Mouse (Mus musculus): Measurements from ENCODE around the gene Col4a3bp. TPM values are rescaled to one million over a fixed set of nuclear protein-coding genes. Genes with fewer than 3 reads are reported as not detected.
"Not testable (repeated sequence)": the region's sequence is repeated elsewhere in the genome, so short reads cannot be mapped to it uniquely, and the experiment has no call there.

Gene Col4a3bp
- polyA plus RNA-seq, 1 experiment from 2014 or later: 6.8 TPM

GRCm38 (mm10) chr13:96594070-96594469, 51.7 kb downstream of the Col4a3bp start:
- Histone ChIP-seq H3K27me3 (ENCODE audit: insufficient read depth, poor library complexity, severe bottlenecking) (no peaks in the 10 kb centered on the region), H3K27ac (no peak overlapping the region), H3K4me1 (replicated peaks) (no peaks in the 10 kb centered on the region), H3K36me3 (0 out of 2 replicates have a peak, but pooled peaks cover 8% of the 10 kb centered on the region), H3K4me3 (no peak overlapping the region), H3K9me3 (no peaks in the 10 kb centered on the region)
- DNase-seq (ENCODE audit: low spot score): no peak
- WGBS: 80% methylated on average over 4 of the region's 4 CpGs

DNA sequence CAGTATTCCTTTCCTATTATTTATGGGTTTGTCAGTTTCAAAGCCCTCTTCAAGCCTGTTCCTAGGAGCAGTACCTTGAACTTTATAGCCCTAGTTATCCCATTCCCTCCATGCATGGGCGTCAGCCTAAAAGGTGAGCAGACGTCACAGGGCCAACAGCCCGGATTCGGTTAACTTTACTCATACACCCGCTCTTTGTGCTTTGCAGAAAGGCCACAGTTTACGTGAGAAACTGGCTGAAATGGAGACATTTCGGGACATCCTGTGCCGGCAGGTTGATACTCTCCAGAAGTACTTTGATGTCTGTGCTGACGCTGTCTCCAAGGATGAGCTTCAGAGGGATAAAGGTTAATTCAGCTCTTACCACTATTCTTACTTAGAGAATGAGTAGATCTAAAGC, 56.8 kb downstream of the Col4a3bp start:
- H3K36me3 ChIP-seq: peaks cover 24% of the 10 kb centered on the region
- no peaks in the 10 kb centered on the region for H3K27me3 ChIP-seq (ENCODE audit: insufficient read depth, poor library complexity, severe bottlenecking)
- WGBS: 91% methylated on average over 9 of the region's 9 CpGs
- no peaks in the 10 kb centered on the region for H3K9me3 ChIP-seq
- no peak overlapping the region for H3K27ac ChIP-seq
- H3K4me3 ChIP-seq: no peak overlapping the region
- no peaks in the 10 kb centered on the region for H3K4me1 ChIP-seq (replicated peaks)
- no peak for DNase-seq (ENCODE audit: low spot score)

GRCm38 (mm10) chr13:96604242-96604641, 61.8 kb downstream of the Col4a3bp start:
- H3K27me3 ChIP-seq (ENCODE audit: insufficient read depth, poor library complexity, severe bottlenecking): no peaks in the 10 kb centered on the region
- peaks cover 4% of the 10 kb centered on the region; the same call in 1 of the 2 replicates for H3K4me1 ChIP-seq (replicated peaks)
- 88% methylated on average over 2 of the region's 2 CpGs for WGBS
- no peak overlapping the region for H3K27ac ChIP-seq
- H3K9me3 ChIP-seq: no peaks in the 10 kb centered on the region
- H3K36me3 ChIP-seq: peaks cover 40% of the 10 kb centered on the region
- no peak overlapping the region for H3K4me3 ChIP-seq
- no peak for DNase-seq (ENCODE audit: low spot score)

GRCm38 (mm10) chr13:96614615-96615014, 72.2 kb downstream of the Col4a3bp start:
- WGBS: 95% methylated on average over 3 of the region's 3 CpGs
- Histone ChIP-seq H3K4me1 (replicated peaks) (no peaks in the 10 kb centered on the region), H3K9me3 (no peaks in the 10 kb centered on the region), H3K27me3 (ENCODE audit: insufficient read depth, poor library complexity, severe bottlenecking) (no peaks in the 10 kb centered on the region), H3K27ac (no peak overlapping the region), H3K36me3 (peaks cover 18% of the 10 kb centered on the region), H3K4me3 (no peak overlapping the region)
- no peak for DNase-seq (ENCODE audit: low spot score)

DNA sequence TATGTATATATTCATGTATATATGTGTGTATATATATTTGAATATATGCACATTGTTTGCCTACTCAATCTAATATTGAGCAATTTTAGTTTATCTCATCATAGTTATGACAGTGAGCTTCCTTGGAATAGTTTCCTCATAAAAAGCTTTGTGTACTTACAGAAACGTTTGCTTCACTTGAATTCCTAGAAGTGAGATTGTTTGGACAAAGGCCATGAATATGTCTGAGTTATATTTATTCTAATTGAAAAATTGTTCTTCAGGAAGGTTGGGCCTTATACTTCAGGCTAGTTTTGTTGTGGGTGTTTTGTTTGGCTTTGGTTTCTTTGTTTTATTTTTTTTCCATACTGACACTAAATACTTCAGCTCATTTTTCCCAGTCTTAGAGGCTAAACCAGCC, 78.5 kb downstream of the Col4a3bp start:
- Histone ChIP-seq H3K4me1 (replicated peaks) (no peaks in the 10 kb centered on the region), H3K27ac (no peak overlapping the region), H3K4me3 (no peak overlapping the region), H3K9me3 (no peaks in the 10 kb centered on the region), H3K36me3 (no peaks in the 10 kb centered on the region; the same call in 1 of the 2 replicates), H3K27me3 (ENCODE audit: insufficient read depth, poor library complexity, severe bottlenecking) (no peaks in the 10 kb centered on the region)
- no peak for DNase-seq (ENCODE audit: low spot score)
- WGBS: 85% methylated on average over 1 of the region's 1 CpGs

GRCm38 (mm10) chr13:96630396-96630795, 88.0 kb downstream of the Col4a3bp start:
- H3K4me1 ChIP-seq (replicated peaks): no peaks in the 10 kb centered on the region
- no peaks in the 10 kb centered on the region for H3K27me3 ChIP-seq (ENCODE audit: insufficient read depth, poor library complexity, severe bottlenecking)
- H3K36me3 ChIP-seq: peaks cover 44% of the 10 kb centered on the region
- DNase-seq (ENCODE audit: low spot score): no peak
- 96% methylated on average over 4 of the region's 4 CpGs for WGBS
- no peaks in the 10 kb centered on the region for H3K9me3 ChIP-seq
- H3K27ac ChIP-seq: no peak overlapping the region
- no peak overlapping the region for H3K4me3 ChIP-seq

- Histone ChIP-seq H3K27ac (no peak overlapping the region), H3K36me3 (peaks cover 28% of the 10 kb centered on the region), H3K9me3 (no peaks in the 10 kb centered on the region), H3K27me3 (ENCODE audit: insufficient read depth, poor library complexity, severe bottlenecking) (no peaks in the 10 kb centered on the region), H3K4me3 (no peak overlapping the region), H3K4me1 (replicated peaks) (no peaks in the 10 kb centered on the region)
- WGBS: 78% methylated on average over 2 of the region's 2 CpGs
- no peak for DNase-seq (ENCODE audit: low spot score)
Observed at GRCm38 (mm10) chr13:96644168-96644567, 101.8 kb downstream of the Col4a3bp start.

DNA sequence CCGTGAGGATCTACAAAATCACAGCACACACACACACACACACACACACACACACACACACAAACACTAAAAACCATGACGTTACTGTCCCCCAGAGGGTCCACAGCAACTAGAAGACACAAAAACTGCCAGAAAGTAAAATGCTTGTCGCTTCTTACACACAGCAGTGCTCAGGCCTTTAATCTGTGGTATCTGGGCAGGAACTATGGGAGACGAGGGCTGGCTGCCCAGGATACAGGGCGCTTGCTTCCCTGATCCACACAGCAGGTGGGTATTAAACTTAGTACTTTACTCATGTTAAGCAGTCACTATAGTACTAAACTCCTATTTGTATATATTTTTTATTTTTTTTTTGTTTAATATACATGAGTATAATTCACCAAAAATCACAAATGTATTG, 103.4 kb downstream of the Col4a3bp start:
- WGBS: 72% methylated on average over 5 of the region's 5 CpGs
- H3K4me1 ChIP-seq (replicated peaks): no peaks in the 10 kb centered on the region
- no peak for DNase-seq (ENCODE audit: low spot score)
- H3K4me3 ChIP-seq: no peak overlapping the region
- H3K36me3 ChIP-seq: peaks cover 38% of the 10 kb centered on the region
- H3K27ac ChIP-seq: no peak overlapping the region
- no peaks in the 10 kb centered on the region for H3K9me3 ChIP-seq
- no peaks in the 10 kb centered on the region for H3K27me3 ChIP-seq (ENCODE audit: insufficient read depth, poor library complexity, severe bottlenecking)

- Histone ChIP-seq H3K27ac (no peak overlapping the region), H3K36me3 (peaks cover 100% of the 10 kb centered on the region), H3K9me3 (no peaks in the 10 kb centered on the region), H3K4me1 (replicated peaks) (no peaks in the 10 kb centered on the region), H3K4me3 (no peak overlapping the region), H3K27me3 (ENCODE audit: insufficient read depth, poor library complexity, severe bottlenecking) (no peaks in the 10 kb centered on the region)
- WGBS: 93% methylated on average over 9 of the region's 9 CpGs
- DNase-seq (ENCODE audit: low spot score): no peak
Observed at GRCm38 (mm10) chr13:96653041-96653440, 110.6 kb downstream of the Col4a3bp start.

GRCm38 (mm10) chr13:96656673-96657072, 114.3 kb downstream of the Col4a3bp start:
- Histone ChIP-seq H3K4me3 (no peak overlapping the region), H3K27ac (no peak overlapping the region), H3K4me1 (replicated peaks) (peaks cover 9% of the 10 kb centered on the region; the same call in 1 of the 2 replicates), H3K27me3 (ENCODE audit: insufficient read depth, poor library complexity, severe bottlenecking) (no peaks in the 10 kb centered on the region), H3K36me3 (peaks cover 98% of the 10 kb centered on the region), H3K9me3 (no peaks in the 10 kb centered on the region)
- DNase-seq (ENCODE audit: low spot score): no peak
- 80% methylated on average over 1 of the region's 1 CpGs for WGBS

DNA sequence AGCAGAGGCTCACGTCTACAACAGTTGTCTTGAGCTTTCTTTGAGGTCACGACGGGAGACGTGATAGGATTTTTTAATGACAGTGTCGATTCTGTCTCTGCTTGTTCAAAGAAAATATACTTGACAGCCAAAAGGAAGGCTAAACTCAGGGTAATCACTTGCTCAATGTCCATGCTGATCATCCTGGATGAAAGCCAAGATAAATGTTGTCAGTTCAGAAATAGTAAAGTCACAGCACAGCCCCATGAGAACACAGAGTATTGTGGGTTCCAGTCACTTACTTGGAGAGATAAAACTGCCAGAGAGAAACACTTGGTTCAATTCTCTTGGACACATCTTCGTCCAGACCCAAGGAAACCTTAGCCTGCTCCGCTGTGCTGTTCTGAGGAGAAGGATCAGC, 116.5 kb downstream of the Col4a3bp start:
- Histone ChIP-seq H3K9me3 (no peaks in the 10 kb centered on the region), H3K4me3 (no peak overlapping the region), H3K36me3 (peaks cover 98% of the 10 kb centered on the region), H3K4me1 (replicated peaks) (peaks cover 9% of the 10 kb centered on the region; the same call in 1 of the 2 replicates), H3K27me3 (ENCODE audit: insufficient read depth, poor library complexity, severe bottlenecking) (no peaks in the 10 kb centered on the region), H3K27ac (no peak overlapping the region)
- no peak for DNase-seq (ENCODE audit: low spot score)
- WGBS: 95% methylated on average over 7 of the region's 7 CpGs

- Histone ChIP-seq H3K4me3 (no peak overlapping the region), H3K9me3 (no peaks in the 10 kb centered on the region), H3K27ac (no peak overlapping the region), H3K36me3 (peaks cover 98% of the 10 kb centered on the region), H3K4me1 (replicated peaks) (peaks cover 9% of the 10 kb centered on the region; the same call in 1 of the 2 replicates), H3K27me3 (ENCODE audit: insufficient read depth, poor library complexity, severe bottlenecking) (no peaks in the 10 kb centered on the region)
- WGBS: 72% methylated on average over 10 of the region's 10 CpGs
- peak; percentile 43 for DNase-seq (ENCODE audit: low spot score)
Observed at GRCm38 (mm10) chr13:96660095-96660860, 117.9 kb downstream of the Col4a3bp start.

DNA sequence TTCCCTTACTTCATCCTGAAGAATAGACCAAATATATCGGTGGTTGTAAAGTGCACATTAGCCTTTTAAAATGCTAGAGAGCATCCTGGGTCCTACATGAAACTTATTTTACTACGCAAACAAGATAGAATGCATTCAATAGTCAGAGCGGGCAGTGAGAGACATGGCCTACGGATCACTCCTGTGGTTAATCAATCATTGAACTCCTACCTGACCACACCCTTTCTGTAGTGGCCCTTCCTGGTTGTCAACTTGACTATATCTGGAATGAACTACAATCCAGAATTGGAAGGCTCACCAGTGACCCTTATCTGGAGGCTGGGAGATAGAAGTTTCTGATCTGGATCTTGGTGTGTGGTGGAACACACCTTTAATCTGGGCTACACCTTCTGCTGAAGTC, 120.7 kb downstream of the Col4a3bp start:
- not testable (repeated sequence) for H3K27ac ChIP-seq; DNase-seq (ENCODE audit: low spot score); H3K27me3 ChIP-seq (ENCODE audit: insufficient read depth, poor library complexity, severe bottlenecking); H3K4me3 ChIP-seq; H3K9me3 ChIP-seq
- Histone ChIP-seq H3K4me1 (replicated peaks) (peaks cover 24% of the 10 kb centered on the region), H3K36me3 (peaks cover 98% of the 10 kb centered on the region)
- 97% methylated on average over 4 of the region's 4 CpGs for WGBS
